Mouse (Mus musculus) limb, embryonic 11.5 days (tissue): Measurements from ENCODE around the gene Shcbp1l. TPM values are rescaled to one million over a fixed set of nuclear protein-coding genes. Genes with fewer than 3 reads are reported as not detected.

Experiments
- ATAC-seq: fragments of 200-750 bp; cut with Nextera tagmentation; 2 replicates; pipeline ENCODE4 v1.8.0; 2017; ENCODE audit warnings: low read depth; ENCODE audit not compliant: insufficient number of reproducible peaks, low FRiP score, low TSS enrichment
- DNase-seq: peaks from one replicate; pipeline ENCODE4 v3.0.0-alpha.2; 2015; ENCODE audit warnings: low spot score
- H3K27ac ChIP-seq: fragments of 300-500 bp; sonication (generic); replicated peaks from 2 replicates; pipeline ENCODE4 v1.5.1; 2014; ENCODE audit warnings: low read depth, mild to moderate bottlenecking, low read length
- H3K27me3 ChIP-seq: fragments of 300-500 bp; sonication (generic); 2 replicates; pipeline ENCODE4 v1.6.1; 2014; ENCODE audit warnings: mild to moderate bottlenecking, low read length, mixed read lengths; ENCODE audit not compliant: control insufficient read depth, insufficient read depth
- H3K36me3 ChIP-seq: fragments of 300-500 bp; sonication (generic); 2 replicates; pipeline ENCODE4 v1.6.1; 2014; ENCODE audit warnings: mild to moderate bottlenecking, low read length, moderate library complexity, mixed read lengths; ENCODE audit not compliant: control insufficient read depth, insufficient read depth
- H3K4me1 ChIP-seq: fragments of 300-500 bp; sonication (generic); 2 replicates; pipeline ENCODE4 v1.6.1; 2014; ENCODE audit warnings: low read length, mixed read lengths; ENCODE audit not compliant: control insufficient read depth, insufficient read depth
- H3K4me2 ChIP-seq: fragments of 300-500 bp; sonication (generic); 2 replicates; pipeline ENCODE4 v1.6.1; 2014; ENCODE audit warnings: low read depth, mild to moderate bottlenecking, moderate library complexity; ENCODE audit not compliant: severe bottlenecking
- H3K4me3 ChIP-seq: fragments of 300-500 bp; sonication (generic); 2 replicates; pipeline ENCODE4 v1.5.1; 2014; ENCODE audit warnings: low read depth, low read length
- H3K9ac ChIP-seq: fragments of 300-500 bp; sonication (generic); 2 replicates; pipeline ENCODE4 v1.6.1; 2014; ENCODE audit warnings: mild to moderate bottlenecking, low read length
- H3K9me3 ChIP-seq: fragments of 300-500 bp; sonication (generic); 2 replicates; pipeline ENCODE4 v1.6.1; 2016; ENCODE audit warnings: low read length; ENCODE audit not compliant: control insufficient read depth
- WGBS: fragments of 180-500 bp; shearing (Covaris S2); extraction: QIAGEN DNeasy Blood & Tissue Kit; methylation state at CpG from one replicate; pipeline ENCODE4 v1.1.7; 2014; 5-methylcytosine and 5-hydroxymethylcytosine counted together
- polyA plus RNA-seq: library from polyadenylated mRNA; unstranded; fragments of >200 nt; fragmentation: Nextera tagmentation; extraction: Ambion mirVana; gene quantifications from 2 replicates; pipeline ENCODE4 v1.2.1, GENCODE M21; 2014

The Shcbp1l gene
- polyA plus RNA-seq, 1 experiment from 2014 or later: 0.23 TPM

DNA sequence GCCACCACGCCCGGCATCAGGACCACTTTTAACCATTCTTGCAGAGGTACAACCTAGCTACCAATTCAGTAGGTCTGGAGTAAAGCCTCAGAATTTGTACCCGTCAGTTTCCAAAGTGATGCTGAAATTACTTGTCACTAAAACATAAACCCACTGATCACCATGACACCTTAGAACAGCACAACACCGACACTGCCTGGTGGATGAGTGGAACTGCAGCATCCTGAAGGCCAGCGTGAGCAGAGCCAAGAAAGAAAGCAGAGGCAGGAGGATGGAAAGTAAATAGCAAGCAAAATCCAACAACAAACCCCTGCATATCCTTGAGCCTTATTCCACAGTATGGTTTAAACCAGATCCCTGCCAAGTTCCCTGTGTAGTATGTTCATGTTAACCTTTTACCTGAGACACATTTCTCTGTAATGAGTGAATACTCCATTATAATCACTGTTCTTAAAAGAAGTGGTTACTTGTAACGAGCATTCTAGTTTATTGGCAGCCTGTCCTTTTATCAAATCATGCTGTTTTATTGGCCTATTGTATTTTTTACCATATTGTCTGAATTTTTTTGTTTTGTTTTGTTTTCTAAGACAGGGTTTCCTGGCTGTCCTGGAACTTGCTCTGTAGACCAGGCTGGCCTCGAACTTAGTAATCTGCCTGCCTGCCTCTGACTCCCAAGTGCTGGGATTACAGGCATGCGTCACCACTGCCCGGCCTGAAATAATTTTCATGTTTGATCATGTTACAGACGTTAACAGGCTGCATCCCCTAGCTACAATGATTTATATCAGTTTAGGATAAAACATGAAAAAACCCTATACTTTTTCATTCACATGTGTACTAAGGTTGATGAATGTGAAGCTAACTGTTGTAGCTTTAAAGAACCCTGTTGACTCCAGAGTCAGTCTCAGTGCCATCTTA is 26.5 kb downstream of the Shcbp1l start:
- no peaks in the 10 kb centered on the region for H3K9me3 ChIP-seq
- H3K4me2 ChIP-seq: no peak overlapping the region
- WGBS: 74% methylated on average over 10 of the region's 10 CpGs
- no peaks in the 10 kb centered on the region for H3K27me3 ChIP-seq
- peak; percentile 45 for DNase-seq
- no peak for ATAC-seq
- peaks cover 4% of the 10 kb centered on the region; the same call in 1 of the 2 replicates for H3K36me3 ChIP-seq
- H3K27ac ChIP-seq: no peak overlapping the region
- no peaks in the 10 kb centered on the region for H3K4me1 ChIP-seq
- H3K9ac ChIP-seq: no peak overlapping the region
- H3K4me3 ChIP-seq: no peak overlapping the region

DNA sequence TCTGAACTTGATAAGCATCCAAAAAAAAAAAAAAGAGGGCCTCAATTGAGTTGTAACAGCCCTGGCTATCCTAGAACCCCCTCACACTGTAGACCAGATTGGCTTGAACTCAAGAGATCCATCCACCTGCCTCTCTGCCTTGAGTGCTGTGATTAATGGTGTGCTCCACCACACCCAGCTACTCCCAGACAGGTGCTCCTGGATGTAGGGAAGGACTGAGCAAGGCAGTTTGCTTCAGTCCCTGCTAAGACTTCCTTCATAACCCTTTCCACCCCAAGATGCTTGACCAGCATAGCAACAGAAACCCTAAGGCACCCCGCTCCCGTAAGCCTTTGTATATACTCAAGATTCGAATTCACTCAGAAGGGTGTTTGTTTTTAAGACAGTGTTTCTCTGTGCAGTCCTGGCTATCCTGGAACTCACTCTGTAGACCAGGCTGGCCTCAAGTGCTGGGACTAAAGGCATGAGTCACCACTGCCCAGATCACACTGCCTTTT is 28.2 kb downstream of the Shcbp1l start:
- Histone ChIP-seq H3K36me3 (peaks cover 12% of the 10 kb centered on the region; the same call in 1 of the 2 replicates), H3K4me3 (no peak overlapping the region), H3K9me3 (no peaks in the 10 kb centered on the region), H3K4me2 (no peak overlapping the region), H3K27ac (no peak overlapping the region), H3K4me1 (no peaks in the 10 kb centered on the region), H3K9ac (no peak overlapping the region), H3K27me3 (no peaks in the 10 kb centered on the region)
- ATAC-seq (no peak), DNase-seq (peak; percentile 19)
- WGBS: 91% methylated on average over 3 of the region's 3 CpGs

DNA sequence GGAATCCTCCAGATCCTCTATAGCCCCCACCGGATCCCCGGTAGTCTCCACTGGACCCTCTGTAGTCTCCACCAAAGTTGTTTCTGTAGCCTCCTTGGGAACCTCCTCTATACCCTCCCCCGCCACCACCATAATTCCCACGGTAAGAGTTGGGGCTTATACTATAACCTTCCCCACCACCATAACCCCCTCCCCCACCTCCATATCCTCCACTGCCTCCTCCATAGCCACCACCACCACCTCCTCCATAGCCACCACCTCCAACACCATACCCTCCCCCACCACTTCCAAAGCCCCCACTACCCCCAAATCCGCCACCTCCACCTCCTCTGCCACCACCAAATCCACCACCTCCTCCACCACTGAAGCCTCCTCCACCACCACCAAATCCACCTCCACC is 31.2 kb downstream of the Shcbp1l start:
- H3K27ac ChIP-seq: no peak overlapping the region
- H3K27me3 ChIP-seq: no peaks in the 10 kb centered on the region
- DNase-seq (no peak), ATAC-seq (no peak)
- H3K4me3 ChIP-seq: no peak overlapping the region
- no peak overlapping the region for H3K9ac ChIP-seq
- no peaks in the 10 kb centered on the region for H3K9me3 ChIP-seq
- no peak overlapping the region for H3K4me2 ChIP-seq
- no peaks in the 10 kb centered on the region for H3K4me1 ChIP-seq
- WGBS: 89% methylated on average over 5 of the region's 5 CpGs
- peaks cover 23% of the 10 kb centered on the region for H3K36me3 ChIP-seq

DNA sequence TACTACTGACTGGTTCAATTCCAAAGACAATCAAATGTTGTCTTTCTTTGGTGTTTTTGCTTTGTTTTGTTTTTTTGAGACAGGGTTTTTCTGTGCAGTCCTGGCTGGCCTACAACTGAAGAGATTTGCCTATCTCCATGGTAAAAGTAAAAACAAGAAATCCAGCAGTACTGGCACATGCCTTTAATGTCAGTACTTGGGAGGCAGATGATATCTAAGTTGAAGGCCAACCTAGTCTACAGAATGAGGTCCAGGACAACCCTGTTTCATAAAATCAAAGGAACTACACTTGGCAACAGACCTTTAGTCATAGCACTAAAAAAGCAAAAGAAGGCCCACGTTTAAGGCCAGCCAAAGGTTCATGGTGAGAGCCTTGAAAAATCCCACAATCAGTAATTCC is 36.8 kb downstream of the Shcbp1l start:
- Histone ChIP-seq H3K9ac (no peak overlapping the region), H3K36me3 (peaks cover 34% of the 10 kb centered on the region), H3K4me3 (no peak overlapping the region), H3K4me1 (no peaks in the 10 kb centered on the region), H3K4me2 (no peak overlapping the region), H3K9me3 (no peaks in the 10 kb centered on the region), H3K27ac (no peak overlapping the region), H3K27me3 (no peaks in the 10 kb centered on the region)
- 80% methylated on average over 1 of the region's 1 CpGs for WGBS
- ATAC-seq (no peak), DNase-seq (no peak)

DNA sequence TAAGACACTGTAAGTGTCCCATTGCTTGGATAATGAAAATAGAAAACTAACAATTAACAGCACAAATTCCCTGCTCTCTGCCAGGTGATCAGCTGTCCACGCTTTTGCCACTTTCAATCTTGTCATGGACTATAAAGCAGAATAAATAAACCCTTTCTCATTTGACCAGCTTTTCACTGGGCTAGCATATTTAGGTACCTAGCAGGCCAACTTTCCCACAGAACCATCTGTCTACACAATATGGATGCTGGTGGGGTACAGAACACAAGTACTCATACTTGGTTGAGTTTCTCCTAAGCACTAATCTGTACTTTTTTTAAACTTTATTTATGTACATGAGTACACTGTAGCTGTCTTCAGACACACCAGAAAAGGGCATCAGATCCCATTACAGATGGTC is 54.3 kb downstream of the Shcbp1l start:
- H3K36me3 ChIP-seq: peaks cover 31% of the 10 kb centered on the region
- no peaks in the 10 kb centered on the region for H3K9me3 ChIP-seq
- DNase-seq: no peak
- no peak overlapping the region for H3K4me3 ChIP-seq
- WGBS: 89% methylated on average over 1 of the region's 1 CpGs
- no peak overlapping the region for H3K27ac ChIP-seq
- no peak for ATAC-seq
- no peak overlapping the region for H3K9ac ChIP-seq
- H3K4me2 ChIP-seq: no peak overlapping the region
- no peaks in the 10 kb centered on the region for H3K4me1 ChIP-seq
- no peaks in the 10 kb centered on the region for H3K27me3 ChIP-seq

DNA sequence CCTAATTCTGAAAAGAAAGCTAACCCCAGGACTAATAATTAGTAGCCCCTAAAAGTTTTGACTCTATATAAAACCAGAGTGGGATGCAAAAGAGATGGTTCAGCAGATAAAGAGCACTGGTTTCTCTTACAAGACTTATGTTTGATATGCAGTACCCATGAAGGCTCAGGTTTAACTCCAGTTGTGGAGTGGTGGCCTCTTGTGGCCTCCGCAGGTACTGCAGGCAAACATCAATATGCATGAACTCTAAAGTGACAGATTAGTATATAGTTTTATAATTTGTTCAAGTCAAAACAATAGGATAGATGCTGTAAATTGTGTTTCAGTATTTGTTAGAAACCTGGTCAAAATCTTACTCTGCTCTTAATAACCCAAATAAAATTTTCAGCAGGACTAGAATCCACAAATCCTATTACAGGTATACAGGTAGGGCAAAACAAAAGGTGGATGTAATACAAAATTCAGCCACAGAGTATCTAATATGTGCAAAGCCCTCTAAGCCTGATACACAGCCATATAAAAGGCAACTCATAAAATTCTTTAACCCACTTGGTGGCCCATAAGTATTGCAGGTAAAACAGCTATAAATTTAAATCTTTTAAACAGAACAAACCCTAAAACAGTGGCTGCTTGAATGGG is 55.5 kb downstream of the Shcbp1l start:
- H3K27ac ChIP-seq: no peak overlapping the region
- 68% methylated on average over 1 of the region's 1 CpGs for WGBS
- peaks cover 6% of the 10 kb centered on the region; the same call in 1 of the 2 replicates for H3K4me1 ChIP-seq
- no peak overlapping the region for H3K4me3 ChIP-seq
- no peaks in the 10 kb centered on the region for H3K27me3 ChIP-seq
- ATAC-seq (peak; percentile 50; the same call in 1 of the 2 replicates), DNase-seq (peak; percentile 85)
- H3K9me3 ChIP-seq: no peaks in the 10 kb centered on the region
- no peak overlapping the region for H3K9ac ChIP-seq
- H3K4me2 ChIP-seq: no peak overlapping the region
- H3K36me3 ChIP-seq: peaks cover 25% of the 10 kb centered on the region

DNA sequence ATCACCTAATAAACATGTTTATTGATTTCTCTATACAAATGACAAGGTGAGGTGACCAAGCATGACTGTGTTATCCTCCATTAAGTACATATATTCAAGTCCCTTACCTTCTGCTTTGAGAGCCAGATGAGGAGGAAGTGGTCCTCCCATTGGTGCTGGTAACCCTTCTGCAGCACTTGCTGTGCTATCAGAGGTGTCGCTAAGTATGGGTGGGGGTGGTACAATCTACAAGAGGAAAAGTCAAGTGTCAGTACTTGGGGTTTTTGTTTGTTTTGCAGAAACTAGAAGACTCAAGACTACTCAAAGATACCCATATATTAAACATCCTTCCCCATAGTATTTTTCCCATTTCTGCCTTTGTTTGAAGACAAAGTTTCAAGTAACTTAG is 56.1 kb downstream of the Shcbp1l start:
- Histone ChIP-seq H3K9me3 (no peaks in the 10 kb centered on the region), H3K9ac (no peak overlapping the region), H3K4me3 (no peak overlapping the region), H3K4me1 (peaks cover 6% of the 10 kb centered on the region; the same call in 1 of the 2 replicates), H3K27me3 (no peaks in the 10 kb centered on the region), H3K27ac (no peak overlapping the region), H3K36me3 (peaks cover 25% of the 10 kb centered on the region), H3K4me2 (no peak overlapping the region)
- ATAC-seq (no peak), DNase-seq (no peak)
- 75% methylated on average over 1 of the region's 1 CpGs for WGBS

DNA sequence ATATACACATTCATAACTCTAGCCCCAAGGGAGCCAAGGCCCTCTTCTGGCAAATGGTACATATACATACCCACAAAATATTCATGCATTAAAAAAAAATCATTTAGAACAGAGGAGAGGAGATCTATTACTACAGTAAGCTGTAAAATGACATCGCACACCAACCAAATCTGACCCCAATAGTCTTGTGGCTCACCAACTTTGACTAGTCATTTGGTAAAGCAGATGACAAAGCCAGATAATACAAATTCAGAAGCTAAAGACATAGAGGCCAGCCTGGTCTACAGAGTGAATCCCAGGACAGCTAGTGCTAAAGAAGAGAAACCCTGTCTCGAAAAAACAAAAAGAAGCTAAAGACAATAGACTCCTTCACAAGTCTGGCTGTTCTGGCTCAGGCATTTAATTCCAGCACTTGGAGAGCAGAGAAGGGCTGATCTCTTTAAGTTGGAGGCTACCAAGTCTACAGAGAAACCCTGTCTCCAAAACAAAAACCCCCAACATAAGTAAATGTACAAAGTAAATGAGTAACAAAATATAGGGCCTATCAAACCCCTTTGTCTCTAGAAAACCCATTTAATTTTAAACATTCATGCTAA is 60.3 kb downstream of the Shcbp1l start:
- Histone ChIP-seq H3K9me3 (no peaks in the 10 kb centered on the region), H3K9ac (no peak overlapping the region; the same call in 1 of the 2 replicates)

More for the DNA sequence above, 60.3 kb downstream of the Shcbp1l start:
- Histone ChIP-seq H3K4me3 (peak overlapping the region; percentile 100), H3K27me3 (no peaks in the 10 kb centered on the region), H3K27ac (no peak overlapping the region), H3K36me3 (peaks cover 7% of the 10 kb centered on the region; the same call in 1 of the 2 replicates), H3K4me2 (peak overlapping the region; percentile 83), H3K4me1 (peaks cover 6% of the 10 kb centered on the region; the same call in 1 of the 2 replicates)
- DNase-seq (no peak), ATAC-seq (no peak)
- 76% methylated on average over 2 of the region's 2 CpGs for WGBS
